Mouse (Mus musculus) cerebral cortex, adult 2 months (tissue): Measurements from ENCODE around the gene Skap2.

Experiments used
- WGBS: fragments of 180-500 bp; shearing (Covaris S2); methylation state at CpG from one replicate; pipeline ENCODE4 v1.1.7; 2018; 5-methylcytosine and 5-hydroxymethylcytosine counted together

Skap2 gene

DNA sequence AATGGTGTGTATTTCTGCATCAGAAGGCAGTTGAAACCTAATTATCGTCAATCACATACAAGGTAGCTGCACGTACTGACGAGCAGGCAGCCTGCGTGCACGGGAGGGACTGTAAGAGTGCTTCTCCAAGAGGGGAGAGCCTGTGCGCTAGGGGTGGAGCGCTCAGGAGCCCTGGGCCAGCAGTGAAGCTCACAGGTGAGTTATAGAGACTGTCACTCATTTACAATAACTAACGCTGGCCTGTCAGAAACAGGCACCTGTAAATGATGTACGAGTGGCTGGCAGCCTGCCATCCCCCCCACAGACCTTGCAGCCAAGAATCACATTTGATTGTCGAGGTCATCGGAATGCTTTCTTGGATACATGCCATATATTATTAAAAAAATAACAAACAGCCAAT lies 168.2 kb downstream of the Skap2 start:
- 51% methylated on average over 11 of the region's 11 CpGs for WGBS

DNA sequence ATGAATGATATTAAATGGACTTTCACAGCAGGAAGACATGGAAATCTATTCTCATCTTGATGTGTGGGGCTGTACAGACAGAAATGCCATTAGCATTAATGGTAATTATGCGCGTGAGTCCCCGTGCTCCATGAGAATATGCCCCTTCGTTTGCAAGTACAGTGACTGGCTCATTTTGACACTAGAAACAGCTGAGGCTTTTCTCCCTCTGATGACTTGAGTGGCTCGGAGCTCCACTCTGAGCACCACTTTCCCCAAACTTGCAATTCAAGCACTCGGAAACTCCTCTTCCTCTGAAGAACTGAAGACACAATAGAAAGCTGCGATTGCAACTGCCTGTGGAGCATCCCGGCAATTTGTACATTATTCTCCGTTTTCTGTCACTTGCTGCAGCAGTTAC lies 169.3 kb downstream of the Skap2 start:
- 80% methylated on average over 9 of the region's 9 CpGs for WGBS

- WGBS: 87% methylated on average over 3 of the region's 3 CpGs
These were observed 174.2 kb downstream of the Skap2 start for GRCm38 (mm10) chr6:51838177-51838576.

- WGBS: 54% methylated on average over 2 of the region's 2 CpGs
These were observed 179.0 kb downstream of the Skap2 start for GRCm38 (mm10) chr6:51833362-51833761.

- 68% methylated on average over 4 of the region's 4 CpGs for WGBS
These were observed 186.7 kb downstream of the Skap2 start for GRCm38 (mm10) chr6:51825621-51826021.

GRCm38 (mm10) chr6:51824136-51824830 lies 188.1 kb downstream of the Skap2 start:
- 93% methylated on average over 9 of the region's 9 CpGs for WGBS

GRCm38 (mm10) chr6:51822049-51822448 lies 190.3 kb downstream of the Skap2 start:
- WGBS: 76% methylated on average over 4 of the region's 4 CpGs

DNA sequence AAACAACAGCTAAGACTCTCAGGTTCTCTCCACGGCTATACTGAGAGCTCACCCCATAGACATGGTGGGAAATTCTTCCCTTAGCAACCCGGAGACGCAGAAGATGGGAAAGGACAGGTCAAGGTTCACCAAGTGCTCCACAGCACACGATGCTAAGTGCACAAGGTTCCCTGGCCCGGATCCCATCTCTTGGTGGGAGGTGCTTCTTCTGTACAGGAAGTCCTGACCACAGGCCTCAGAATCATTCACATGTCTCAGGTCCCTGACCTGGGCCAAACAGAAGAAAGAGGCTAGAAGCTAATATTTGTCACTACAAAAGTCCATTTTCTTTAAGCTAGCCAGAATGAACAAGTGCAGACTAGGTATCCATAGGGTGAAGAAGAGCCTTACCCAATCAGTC lies 191.5 kb downstream of the Skap2 start:
- WGBS: 87% methylated on average over 5 of the region's 5 CpGs

DNA sequence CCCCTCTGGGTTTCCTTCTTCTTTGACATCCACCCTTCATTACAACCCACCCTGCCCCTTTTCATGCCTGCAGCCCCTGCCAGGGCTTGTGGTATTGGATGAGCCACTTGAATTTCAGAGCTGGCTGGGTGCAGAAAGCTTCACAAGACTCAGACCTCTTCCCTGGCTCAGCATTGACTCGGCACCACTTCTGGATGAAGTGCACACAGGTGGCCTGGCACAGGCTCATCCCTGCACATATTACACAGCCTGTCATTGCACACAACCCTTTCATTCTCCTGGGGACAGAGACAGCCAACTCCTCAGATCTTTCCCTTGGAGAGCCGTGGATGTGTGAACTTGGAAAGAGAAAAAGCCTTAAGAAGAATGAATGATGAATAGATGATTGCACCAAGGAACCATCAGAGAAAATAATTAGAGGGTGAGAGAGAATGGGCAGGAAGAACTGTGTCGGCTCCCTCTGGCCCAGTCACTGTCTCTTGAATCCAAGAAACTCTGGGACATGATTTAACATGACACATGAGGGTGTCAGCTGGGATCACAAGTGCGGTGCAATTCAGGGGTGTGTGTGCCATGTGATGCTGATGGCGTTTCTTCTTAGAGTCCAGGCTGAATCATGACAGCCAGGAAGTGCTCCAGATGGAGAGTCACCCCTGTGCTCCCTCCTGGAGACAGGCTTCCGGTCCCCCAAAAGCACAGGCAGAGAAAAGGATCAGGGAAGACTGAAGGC lies 195.3 kb downstream of the Skap2 start:
- whole genome bisulfite sequencing: 73% methylated on average over 6 of the region's 6 CpGs

DNA sequence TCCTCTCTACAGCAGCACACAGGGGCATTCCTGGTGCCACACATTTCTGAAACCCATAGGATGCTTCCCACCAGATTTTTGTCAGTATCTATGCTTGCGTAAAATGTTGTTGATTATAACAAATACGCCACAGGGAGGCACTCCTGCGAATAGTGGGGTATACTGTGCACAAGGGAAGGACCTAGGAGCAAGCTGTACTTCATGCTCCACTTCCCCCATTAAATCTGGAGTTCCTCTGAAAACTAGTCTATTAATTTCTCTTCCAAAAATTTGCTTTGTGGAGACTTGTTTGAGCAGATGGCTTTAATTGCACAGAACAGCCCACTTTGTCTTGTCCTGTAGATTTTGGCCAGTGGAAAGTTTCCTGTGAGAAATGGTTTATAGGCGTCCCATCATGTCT lies 201.4 kb downstream of the Skap2 start:
- 82% methylated on average over 4 of the region's 4 CpGs for WGBS

DNA sequence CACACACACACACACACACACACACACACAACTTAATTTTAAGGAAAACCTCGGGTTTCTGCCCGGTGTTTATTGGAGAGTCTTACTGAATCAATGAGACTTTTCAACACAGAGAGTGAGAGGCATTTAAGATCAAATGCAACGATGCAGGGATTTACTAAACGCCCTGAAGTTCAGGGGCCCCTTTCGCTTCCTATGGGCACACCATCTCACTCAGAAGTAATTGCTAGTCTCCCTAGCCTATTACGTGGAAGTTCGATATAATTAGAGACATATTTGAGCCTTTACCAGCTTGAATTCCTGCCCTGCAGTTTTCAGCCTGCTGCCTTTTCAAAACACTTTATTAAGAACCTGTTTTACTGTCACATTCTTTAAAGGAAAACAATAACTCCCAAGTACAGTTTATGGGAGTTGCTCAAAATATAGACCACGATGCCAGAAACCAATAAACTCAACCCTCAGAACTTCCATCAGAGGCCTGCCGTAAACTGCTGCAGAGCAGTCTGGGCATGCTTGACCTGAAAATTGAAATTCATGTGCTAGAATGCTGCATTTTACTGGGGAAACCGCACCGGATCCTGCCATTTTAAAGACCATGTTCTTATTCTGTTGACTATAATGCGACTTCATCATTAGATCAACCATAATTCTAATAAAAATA lies 203.1 kb downstream of the Skap2 start:
- 80% methylated on average over 12 of the region's 12 CpGs for WGBS

DNA sequence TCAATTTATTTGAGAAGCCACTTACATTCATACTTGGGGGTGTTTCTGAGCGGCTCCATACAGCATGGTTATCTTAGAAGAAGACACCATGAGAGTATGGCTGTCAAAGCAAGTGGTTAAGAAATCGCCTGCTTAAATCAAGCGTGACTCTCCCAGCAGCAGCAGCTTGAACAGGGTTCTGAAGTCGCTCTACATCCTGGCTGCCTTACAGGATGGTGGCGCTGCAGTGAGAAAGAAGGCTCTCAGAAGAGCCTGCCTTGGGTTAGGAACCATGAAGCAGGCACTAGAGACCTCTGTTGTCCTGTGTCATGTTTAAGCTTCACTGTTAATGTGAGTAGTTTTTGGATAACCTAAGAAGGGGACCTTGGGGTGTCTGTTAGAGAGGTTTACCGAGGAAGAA lies 204.3 kb downstream of the Skap2 start:
- WGBS: 84% methylated on average over 6 of the region's 6 CpGs
